Mouse (Mus musculus) heart, postnatal 0 days (tissue): Measurements from ENCODE around the gene Irak4.

Experiments used
- CTCF ChIP-seq: IDR thresholded peaks from 2 replicates; pipeline ENCODE4 v1.5.1; 2016; ENCODE audit warnings: antibody characterized with exemption, control low read depth, low read depth
- EP300 ChIP-seq: IDR thresholded peaks from 2 replicates; pipeline ENCODE4 v1.6.1; 2016; ENCODE audit warnings: antibody characterized with exemption, low read depth

- TF ChIP-seq CTCF (no peak), EP300 (no peak)
These were observed 50.1 kb downstream of the Irak4 start for GRCm38 (mm10) chr15:94593586-94593985.
